Mouse (Mus musculus) midbrain, embryonic 10.5 days (tissue): ENCODE data around the gene Phf19. TPM values are rescaled to one million over a fixed set of nuclear protein-coding genes. Genes with fewer than 3 reads are reported as not detected.
A peak's percentile ranks its signal among the peaks of the same experiment; 100 is the strongest.

Experiments
- DNase-seq: peaks from one replicate; pipeline ENCODE4 v3.0.0-alpha.2; 2017; ENCODE audit warnings: low spot score
- H3K27ac ChIP-seq: fragments of 300-500 bp; sonication (generic); replicated peaks from 2 replicates; pipeline ENCODE4 v1.5.1; 2016; ENCODE audit warnings: mild to moderate bottlenecking
- H3K27me3 ChIP-seq: fragments of 300-500 bp; sonication (generic); 2 replicates; pipeline ENCODE4 v1.6.1; 2016; ENCODE audit warnings: low read depth, mild to moderate bottlenecking; ENCODE audit not compliant: poor library complexity, severe bottlenecking
- H3K36me3 ChIP-seq: fragments of 300-500 bp; sonication (generic); 2 replicates; pipeline ENCODE4 v1.6.1; 2016; ENCODE audit warnings: mild to moderate bottlenecking, moderate library complexity
- H3K4me1 ChIP-seq: fragments of 300-500 bp; sonication (generic); 2 replicates; pipeline ENCODE4 v1.6.1; 2016
- H3K4me3 ChIP-seq: fragments of 300-500 bp; sonication (generic); 2 replicates; pipeline ENCODE4 v1.5.1; 2016; ENCODE audit warnings: mild to moderate bottlenecking, moderate library complexity
- H3K9me3 ChIP-seq: fragments of 300-500 bp; sonication (generic); replicated peaks from 2 replicates; pipeline ENCODE4 v1.6.1; 2016; ENCODE audit warnings: mild to moderate bottlenecking
- WGBS: fragments of 180-500 bp; shearing (Covaris S2); methylation state at CpG from one replicate; pipeline ENCODE4 v1.1.7; 2016; 5-methylcytosine and 5-hydroxymethylcytosine counted together
- polyA plus RNA-seq: library from polyadenylated mRNA; unstranded; fragments of >200 nt; fragmentation: Nextera tagmentation; extraction: Ambion mirVana; gene quantifications from 2 replicates; pipeline ENCODE4 v1.2.1, GENCODE M21; 2016

The Phf19 gene
- polyA plus RNA-seq, result 2.6 and 2.8 TPM in 2 replicates

DNA sequence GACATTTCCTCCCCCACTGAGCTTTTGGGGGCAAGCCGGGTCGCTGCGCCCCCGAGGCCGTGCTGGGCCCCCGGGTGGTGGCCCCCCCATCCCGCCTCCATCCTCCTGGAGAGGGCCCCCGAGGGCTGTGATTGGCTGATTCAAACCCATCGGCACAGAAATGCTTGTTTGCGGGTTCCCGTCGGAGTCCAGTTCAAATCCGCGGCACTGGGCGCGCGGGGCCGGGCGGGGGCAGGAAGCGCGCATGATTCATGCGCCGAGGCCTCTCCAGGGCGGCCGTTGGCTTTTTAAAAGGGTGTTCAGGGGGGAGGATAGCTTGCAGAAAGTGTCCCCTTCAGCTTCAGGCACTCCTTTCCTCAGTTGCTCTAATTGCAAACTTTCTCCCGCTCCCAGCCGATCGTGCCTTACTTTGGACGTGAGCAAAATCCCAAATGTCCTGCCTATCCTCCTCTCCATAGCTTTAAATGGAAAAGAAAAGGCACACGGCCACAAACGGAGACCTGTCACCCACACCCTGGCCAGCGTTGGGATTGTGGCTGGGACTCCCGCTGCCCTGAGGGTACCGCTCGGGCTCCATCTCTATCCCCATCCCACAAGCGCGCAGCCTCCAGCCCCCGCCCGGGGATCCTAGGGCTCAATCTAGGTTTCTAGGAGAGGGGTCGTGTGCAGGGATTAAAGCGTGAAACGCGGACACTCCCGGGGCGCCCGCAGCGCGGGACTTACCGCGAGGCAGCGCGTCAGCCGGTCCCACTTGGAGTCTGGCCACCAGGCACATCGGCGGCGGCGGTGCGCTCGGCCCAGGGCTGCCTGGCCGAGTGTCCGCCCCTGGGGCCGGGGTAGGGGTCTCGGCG is at the start of gene Phf19:
TSS of gene Phf19 (minus strand) at position 809 of the 851 bp plus-strand sequence.
- DNase-seq, result peak; percentile 55
- Histone ChIP-seq H3K4me1 (peaks cover 31% of the 10 kb centered on the region), H3K4me3 (peak within 1 kb of the TSS; percentile 72), H3K9me3 (no peaks in the 10 kb centered on the region), H3K27me3 (peaks cover 60% of the 10 kb centered on the region), H3K27ac (peak within 1 kb of the TSS; percentile 81), H3K36me3 (no peaks in the 10 kb centered on the region)
- WGBS, result 1% methylated on average over 64 of the region's 64 CpGs

DNA sequence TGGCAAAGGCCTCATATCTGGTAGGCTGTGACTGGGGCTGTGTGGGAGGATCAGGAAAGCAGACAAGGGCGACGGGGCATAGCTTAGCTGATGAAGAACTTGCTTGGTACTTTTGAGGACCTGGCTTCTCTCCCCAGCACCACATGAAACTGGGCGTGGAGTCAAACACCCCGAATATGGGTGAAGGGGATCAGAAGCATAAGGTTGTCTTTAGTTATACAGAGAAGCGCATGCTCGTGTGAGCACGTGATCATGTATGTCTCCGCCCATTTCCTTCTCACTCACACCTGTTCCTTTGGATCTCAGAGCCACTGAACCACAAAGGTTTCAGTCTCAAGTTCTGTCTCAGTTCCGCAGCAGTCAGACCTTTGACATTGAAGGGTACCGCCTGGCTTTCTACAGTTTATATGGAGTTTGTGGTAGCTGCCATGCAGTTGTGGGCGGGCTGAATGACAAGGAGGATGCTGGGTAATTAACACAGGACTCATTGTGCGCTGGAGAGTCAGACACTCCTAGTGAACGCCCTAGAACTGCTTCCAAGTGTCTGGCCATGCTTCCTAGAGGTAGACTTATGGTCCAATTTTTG is 49.6 kb upstream of the Phf19 start:
- Histone ChIP-seq H3K27me3 (peaks cover 14% of the 10 kb centered on the region), H3K4me1 (peaks cover 29% of the 10 kb centered on the region), H3K27ac (no peak overlapping the region), H3K4me3 (no peak overlapping the region), H3K36me3 (no peaks in the 10 kb centered on the region), H3K9me3 (no peaks in the 10 kb centered on the region)
- no peak for DNase-seq
- 85% methylated on average over 13 of the region's 13 CpGs for WGBS

DNA sequence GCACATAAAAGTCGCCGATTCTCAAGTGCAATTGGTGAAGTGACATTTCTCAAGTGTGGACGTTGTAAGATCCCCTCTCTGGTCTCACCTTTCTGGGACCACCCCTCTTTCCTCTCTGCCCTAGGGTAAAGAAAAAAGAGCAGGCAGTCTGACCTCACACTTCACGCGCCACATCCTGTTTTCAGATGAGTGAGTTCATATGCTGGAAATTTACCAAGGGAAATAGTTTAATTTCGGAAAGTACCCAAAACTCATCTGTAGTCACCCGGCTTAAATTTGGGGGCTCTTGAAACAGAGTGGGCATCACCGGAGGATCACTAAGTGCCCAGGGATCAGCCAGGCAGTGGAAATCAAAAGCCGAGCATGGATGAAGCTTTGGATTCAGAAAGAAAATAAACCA is 49.1 kb upstream of the Phf19 start:
- peaks cover 14% of the 10 kb centered on the region for H3K27me3 ChIP-seq
- no peaks in the 10 kb centered on the region for H3K9me3 ChIP-seq
- no peak for DNase-seq
- no peak overlapping the region for H3K4me3 ChIP-seq
- whole genome bisulfite sequencing, result 88% methylated on average over 9 of the region's 9 CpGs
- H3K4me1 ChIP-seq, result peaks cover 29% of the 10 kb centered on the region
- no peak overlapping the region for H3K27ac ChIP-seq
- H3K36me3 ChIP-seq, result no peaks in the 10 kb centered on the region

GRCm38 (mm10) chr2:34962211-34962610 is 48.4 kb upstream of the Phf19 start:
- H3K27ac ChIP-seq, result no peak overlapping the region
- H3K27me3 ChIP-seq, result peaks cover 14% of the 10 kb centered on the region
- 81% methylated on average over 2 of the region's 2 CpGs for WGBS
- peaks cover 29% of the 10 kb centered on the region for H3K4me1 ChIP-seq
- H3K36me3 ChIP-seq, result no peaks in the 10 kb centered on the region
- H3K4me3 ChIP-seq, result no peak overlapping the region
- DNase-seq, result no peak
- H3K9me3 ChIP-seq, result no peaks in the 10 kb centered on the region

GRCm38 (mm10) chr2:34961481-34962036 is 47.7 kb upstream of the Phf19 start, which contains the start of gene Traf1:
Traf1 (minus strand) TSS chr2:34961772.
- peak within 1 kb of the TSS; percentile 34 for H3K4me3 ChIP-seq
- H3K9me3 ChIP-seq, result no peaks in the 10 kb centered on the region
- H3K27me3 ChIP-seq, result peaks cover 14% of the 10 kb centered on the region
- WGBS, result 24% methylated on average over 20 of the region's 20 CpGs
- peaks cover 29% of the 10 kb centered on the region for H3K4me1 ChIP-seq
- DNase-seq, result no peak
- H3K27ac ChIP-seq, result peak within 1 kb of the TSS; percentile 67; the same call in 1 of the 2 replicates
- H3K36me3 ChIP-seq, result no peaks in the 10 kb centered on the region

- H3K27ac ChIP-seq, result no peak overlapping the region; the same call in 1 of the 2 replicates
Measured at GRCm38 (mm10) chr2:34960966-34961365, 47.1 kb upstream of the Phf19 start.

GRCm38 (mm10) chr2:34960466-34960865 is 46.6 kb upstream of the Phf19 start:
- peaks cover 14% of the 10 kb centered on the region for H3K27me3 ChIP-seq
- WGBS, result 87% methylated on average over 5 of the region's 5 CpGs
- H3K36me3 ChIP-seq, result no peaks in the 10 kb centered on the region
- peaks cover 23% of the 10 kb centered on the region for H3K4me1 ChIP-seq
- no peak overlapping the region for H3K27ac ChIP-seq
- no peak for DNase-seq
- no peaks in the 10 kb centered on the region for H3K9me3 ChIP-seq
- H3K4me3 ChIP-seq, result no peak overlapping the region

More at GRCm38 (mm10) chr2:34960966-34961365, 47.1 kb upstream of the Phf19 start:
- H3K27me3 ChIP-seq, result peaks cover 14% of the 10 kb centered on the region
- H3K4me1 ChIP-seq, result peaks cover 28% of the 10 kb centered on the region
- 78% methylated on average over 6 of the region's 6 CpGs for WGBS
- peak overlapping the region; percentile 34; the same call in 1 of the 2 replicates for H3K4me3 ChIP-seq
- no peaks in the 10 kb centered on the region for H3K9me3 ChIP-seq
- H3K36me3 ChIP-seq, result no peaks in the 10 kb centered on the region
- no peak for DNase-seq

DNA sequence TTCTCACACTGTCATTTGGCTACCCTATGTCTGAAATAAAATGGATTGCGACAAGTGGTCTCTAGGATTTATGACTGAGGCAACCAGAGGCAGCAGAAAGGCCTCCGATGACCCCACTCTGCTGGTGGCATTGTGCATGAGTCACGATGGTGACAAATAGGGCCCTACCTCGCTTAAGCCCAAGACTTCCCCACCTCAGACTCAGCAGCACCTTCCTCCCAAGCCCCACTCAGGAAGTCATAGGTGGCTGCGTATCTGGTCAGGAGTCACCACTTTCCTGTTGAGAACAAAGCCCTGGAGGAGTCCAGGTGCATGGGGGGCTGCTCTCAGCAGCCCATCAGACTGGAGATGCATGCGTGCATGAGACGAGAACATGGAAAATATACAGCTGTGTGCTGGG is 44.8 kb upstream of the Phf19 start:
- Histone ChIP-seq H3K4me3 (no peak overlapping the region), H3K27ac (no peak overlapping the region), H3K4me1 (peaks cover 6% of the 10 kb centered on the region), H3K27me3 (peaks cover 14% of the 10 kb centered on the region), H3K9me3 (no peaks in the 10 kb centered on the region), H3K36me3 (no peaks in the 10 kb centered on the region)
- WGBS, result 90% methylated on average over 7 of the region's 7 CpGs
- no peak for DNase-seq

DNA sequence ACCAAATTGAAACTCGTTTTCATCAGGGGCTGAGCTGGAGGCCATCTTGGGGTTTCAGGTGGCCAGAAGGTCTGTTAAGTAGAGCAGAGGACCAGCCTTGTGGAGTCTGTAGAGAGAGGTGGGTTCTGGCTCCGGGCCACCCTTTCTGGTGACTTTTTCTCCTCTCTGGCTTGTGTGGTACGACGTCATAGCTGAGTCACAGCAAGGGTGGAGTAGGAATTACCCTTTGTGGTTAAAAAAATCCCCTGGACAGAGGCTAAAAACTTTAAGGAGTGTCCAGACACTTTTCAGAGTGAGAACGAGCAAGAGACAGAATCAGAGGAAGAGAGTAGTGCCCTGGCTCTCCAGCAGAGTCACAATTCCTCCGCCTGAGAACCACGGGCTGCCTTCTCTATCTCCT is 44.2 kb upstream of the Phf19 start:
- Histone ChIP-seq H3K9me3 (no peaks in the 10 kb centered on the region), H3K27me3 (peaks cover 14% of the 10 kb centered on the region), H3K36me3 (no peaks in the 10 kb centered on the region), H3K27ac (no peak overlapping the region), H3K4me3 (no peak overlapping the region), H3K4me1 (peaks cover 5% of the 10 kb centered on the region)
- no peak for DNase-seq
- 80% methylated on average over 7 of the region's 7 CpGs for WGBS

- Histone ChIP-seq H3K4me3 (no peak overlapping the region), H3K27me3 (peaks cover 14% of the 10 kb centered on the region), H3K9me3 (no peaks in the 10 kb centered on the region), H3K4me1 (peaks cover 5% of the 10 kb centered on the region), H3K36me3 (no peaks in the 10 kb centered on the region), H3K27ac (no peak overlapping the region)
- 71% methylated on average over 1 of the region's 1 CpGs for WGBS
- DNase-seq, result no peak
Measured at GRCm38 (mm10) chr2:34957405-34957804, 43.6 kb upstream of the Phf19 start.

DNA sequence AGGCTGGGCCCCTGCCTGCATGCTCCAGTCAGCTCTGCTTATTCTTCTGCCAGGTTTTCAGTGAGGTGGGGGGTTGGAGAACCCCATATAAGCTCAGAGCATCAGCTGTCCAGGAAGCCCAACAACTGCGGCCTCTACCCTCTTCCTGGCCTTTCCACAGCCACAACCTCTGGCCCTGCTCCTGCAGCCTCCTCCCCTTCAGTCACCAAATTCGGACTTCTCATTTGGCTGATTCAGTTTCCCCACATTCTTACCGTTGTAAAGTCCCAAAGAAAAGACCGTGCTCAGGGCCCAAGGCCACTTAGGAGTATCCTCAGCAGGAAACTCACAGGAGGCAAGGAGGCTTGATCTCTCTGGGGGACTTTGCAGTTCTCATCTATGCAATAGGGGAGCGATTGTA is 43.1 kb upstream of the Phf19 start:
- Histone ChIP-seq H3K4me3 (no peak overlapping the region), H3K27me3 (peaks cover 14% of the 10 kb centered on the region), H3K4me1 (peaks cover 5% of the 10 kb centered on the region), H3K27ac (no peak overlapping the region), H3K9me3 (no peaks in the 10 kb centered on the region), H3K36me3 (no peaks in the 10 kb centered on the region)
- 66% methylated on average over 5 of the region's 5 CpGs for WGBS
- DNase-seq, result no peak

GRCm38 (mm10) chr2:34954344-34954743 is 40.5 kb upstream of the Phf19 start:
- Histone ChIP-seq H3K4me1 (no peaks in the 10 kb centered on the region), H3K4me3 (no peak overlapping the region), H3K27me3 (no peaks in the 10 kb centered on the region), H3K36me3 (no peaks in the 10 kb centered on the region), H3K9me3 (no peaks in the 10 kb centered on the region), H3K27ac (no peak overlapping the region)
- DNase-seq, result no peak
